Mouse (Mus musculus) myocyte (in vitro differentiated cells): Measurements from ENCODE around the gene Kcna4. TPM values are rescaled to one million over a fixed set of nuclear protein-coding genes. Genes with fewer than 3 reads are reported as not detected.

Experiments
- H3K27me3 ChIP-seq: one replicate; pipeline ENCODE4 v1.6.1; 2011; ENCODE audit not compliant: control insufficient read depth, insufficient read depth, insufficient read length
- H3K36me3 ChIP-seq: one replicate; pipeline ENCODE4 v1.6.1; 2011; ENCODE audit not compliant: control insufficient read depth, insufficient read depth
- H3K4me2 ChIP-seq: one replicate; pipeline ENCODE4 v1.6.1; 2011; ENCODE audit warnings: low read depth, control low read depth
- H3K4me3 ChIP-seq: one replicate; pipeline ENCODE4 v1.5.1; 2011; ENCODE audit warnings: mild to moderate bottlenecking, control low read depth, moderate library complexity
- H3K79me2 ChIP-seq: one replicate; pipeline ENCODE4 v1.6.1; 2011; ENCODE audit not compliant: control insufficient read depth, insufficient read depth
- H3ac ChIP-seq: one replicate; pipeline ENCODE4 v1.6.1; 2011; ENCODE audit not compliant: control insufficient read depth, insufficient read length
- CEBPB ChIP-seq: IDR thresholded peaks from 2 replicates; pipeline ENCODE4 v1.6.1; 2011; ENCODE audit warnings: mild to moderate bottlenecking, moderate library complexity; ENCODE audit not compliant: poor library complexity, insufficient read depth, severe bottlenecking
- E2F4 ChIP-seq: IDR thresholded peaks from one replicate; pipeline ENCODE4 v1.6.1; 2011; ENCODE audit warnings: mild to moderate bottlenecking, control low read depth, moderate library complexity; ENCODE audit not compliant: insufficient read depth
- MAX ChIP-seq: IDR thresholded peaks from one replicate; pipeline ENCODE4 v1.6.1; 2011; ENCODE audit warnings: low read depth, mild to moderate bottlenecking, control low read depth
- MYOD1 ChIP-seq, 3 experiments: IDR thresholded peaks; one replicate each; pipeline ENCODE4 v1.6.1; 2011; ENCODE audit warnings: control low read depth in 2 of 3, low read depth in 2 of 3, mild to moderate bottlenecking in 2 of 3, moderate library complexity in 1 of 3; ENCODE audit not compliant: insufficient read length in 2 of 3, control insufficient read depth in 1 of 3
- MYOG ChIP-seq, 3 experiments: IDR thresholded peaks; one replicate each; pipeline ENCODE4 v1.6.1; 2011; ENCODE audit warnings: control low read depth in 2 of 3, low read depth in 2 of 3, mild to moderate bottlenecking in 2 of 3; ENCODE audit not compliant: insufficient read length in 2 of 3, control insufficient read depth in 1 of 3, insufficient read depth in 1 of 3
- POLR2A ChIP-seq: IDR thresholded peaks from one replicate; pipeline ENCODE4 v1.6.1; 2011; ENCODE audit warnings: low read depth, mild to moderate bottlenecking, control low read depth, moderate library complexity; ENCODE audit not compliant: insufficient read length
- POLR2AphosphoS2 ChIP-seq: IDR thresholded peaks from one replicate; pipeline ENCODE4 v1.6.1; 2011; ENCODE audit warnings: low read depth, control low read depth; ENCODE audit not compliant: insufficient read length
- REST ChIP-seq: IDR thresholded peaks from one replicate; pipeline ENCODE4 v1.6.1; 2011; ENCODE audit warnings: mild to moderate bottlenecking, control low read depth, moderate library complexity; ENCODE audit not compliant: insufficient read depth, insufficient read length
- SRF ChIP-seq: IDR thresholded peaks from one replicate; pipeline ENCODE4 v1.6.1; 2011; ENCODE audit warnings: low read depth; ENCODE audit not compliant: control insufficient read depth, insufficient read length
- TCF12 ChIP-seq: IDR thresholded peaks from one replicate; pipeline ENCODE4 v1.6.1; 2011; ENCODE audit warnings: mild to moderate bottlenecking, control low read depth; ENCODE audit not compliant: poor library complexity, insufficient read depth, severe bottlenecking
- TCF3 ChIP-seq: IDR thresholded peaks from one replicate; pipeline ENCODE4 v1.6.1; 2011; ENCODE audit warnings: low read depth, control low read depth; ENCODE audit not compliant: insufficient read length
- USF1 ChIP-seq: IDR thresholded peaks from one replicate; pipeline ENCODE4 v1.6.1; 2011; ENCODE audit warnings: low read depth, mild to moderate bottlenecking, control low read depth, moderate library complexity
- polyA plus RNA-seq: library from polyadenylated mRNA; unstranded; fragments of >200 nt; fragmentation: generic; extraction: Trizol; gene quantifications from one replicate; pipeline ENCODE4 v1.2.1, GENCODE M21; 2012; ENCODE audit warnings: missing spikeins

Gene Kcna4
- 0.02 TPM for polyA plus RNA-seq

GRCm38 (mm10) chr2:107289990-107290696 is at the start of gene Kcna4:
Gene Kcna4 (plus strand): TSS chr2:107290639.
- no peak within 1 kb of the TSS for H3K4me3 ChIP-seq
- no peaks in the 10 kb centered on the region for H3K36me3 ChIP-seq
- H3K27me3 ChIP-seq = no peaks in the 10 kb centered on the region

GRCm38 (mm10) chr2:107258091-107258490 is 32.3 kb upstream of the Kcna4 start:
- TF ChIP-seq MYOD1 (IDR thresholded peaks at IDR 0.05; ENCODE audit: control insufficient read depth in 1 of 3, insufficient read length in 2 of 3, low read depth in 2 of 3) = no peak
- no peak for TF ChIP-seq CEBPB
- TF ChIP-seq POLR2AphosphoS2 = no peak
- TF ChIP-seq USF1 = no peak
- no peak for TF ChIP-seq SRF
- no peak for TF ChIP-seq MYOG (IDR thresholded peaks at IDR 0.05; ENCODE audit: control insufficient read depth in 1 of 3, insufficient read depth in 1 of 3, insufficient read length in 2 of 3, low read depth in 2 of 3)
- TF ChIP-seq E2F4 = no peak
- no peaks in the 10 kb centered on the region for H3K36me3 ChIP-seq
- H3K27me3 ChIP-seq = no peaks in the 10 kb centered on the region
- H3K79me2 ChIP-seq = no peaks in the 10 kb centered on the region
- no peak overlapping the region for H3ac ChIP-seq
- no peak overlapping the region for H3K4me3 ChIP-seq
- no peak overlapping the region for H3K4me2 ChIP-seq

More at GRCm38 (mm10) chr2:107289990-107290696, at the start of gene Kcna4:
- Histone ChIP-seq H3K79me2 (no peaks in the 10 kb centered on the region), H3K4me2 (peak within 1 kb of the TSS; percentile 74), H3ac (no peak within 1 kb of the TSS)
- no peak for TF ChIP-seq POLR2AphosphoS2
- no peak for TF ChIP-seq E2F4
- TF ChIP-seq REST = no peak
- no peak for TF ChIP-seq SRF
- TF ChIP-seq USF1 = no peak
- no peak for TF ChIP-seq MAX
- TF ChIP-seq TCF12 = no peak
- TF ChIP-seq TCF3 = no peak
- no peak for TF ChIP-seq CEBPB
- TF ChIP-seq MYOD1 (IDR thresholded peaks at IDR 0.05; ENCODE audit: control insufficient read depth in 1 of 3, insufficient read length in 2 of 3, low read depth in 2 of 3) = no peak
- no peak for TF ChIP-seq POLR2A
- no peak for TF ChIP-seq MYOG (IDR thresholded peaks at IDR 0.05; ENCODE audit: control insufficient read depth in 1 of 3, insufficient read depth in 1 of 3, insufficient read length in 2 of 3, low read depth in 2 of 3)

- no peak overlapping the region for H3ac ChIP-seq
- no peaks in the 10 kb centered on the region for H3K79me2 ChIP-seq
- no peaks in the 10 kb centered on the region for H3K27me3 ChIP-seq
Observed at GRCm38 (mm10) chr2:107266251-107266650, 24.2 kb upstream of the Kcna4 start.

GRCm38 (mm10) chr2:107270050-107270449 is 20.4 kb upstream of the Kcna4 start:
- no peaks in the 10 kb centered on the region for H3K79me2 ChIP-seq
- H3ac ChIP-seq = no peak overlapping the region
- TF ChIP-seq REST = no peak
- no peak for TF ChIP-seq MYOG (IDR thresholded peaks at IDR 0.05; ENCODE audit: control insufficient read depth in 1 of 3, insufficient read depth in 1 of 3, insufficient read length in 2 of 3, low read depth in 2 of 3)
- no peak for TF ChIP-seq SRF
- TF ChIP-seq POLR2AphosphoS2 = no peak
- no peak for TF ChIP-seq MYOD1 (IDR thresholded peaks at IDR 0.05; ENCODE audit: control insufficient read depth in 1 of 3, insufficient read length in 2 of 3, low read depth in 2 of 3)
- no peak for TF ChIP-seq TCF12
- TF ChIP-seq TCF3 = no peak
- no peak for TF ChIP-seq E2F4
- TF ChIP-seq POLR2A = no peak
- no peak for TF ChIP-seq CEBPB
- TF ChIP-seq USF1 = no peak
- no peak for TF ChIP-seq MAX
- no peaks in the 10 kb centered on the region for H3K27me3 ChIP-seq
- no peaks in the 10 kb centered on the region for H3K36me3 ChIP-seq
- H3K4me3 ChIP-seq = no peak overlapping the region
- no peak overlapping the region for H3K4me2 ChIP-seq

More at GRCm38 (mm10) chr2:107266251-107266650, 24.2 kb upstream of the Kcna4 start:
- Histone ChIP-seq H3K36me3 (no peaks in the 10 kb centered on the region), H3K4me2 (no peak overlapping the region), H3K4me3 (no peak overlapping the region)
- TF ChIP-seq CEBPB (no peak), TCF12 (no peak), POLR2A (no peak), SRF (no peak)

GRCm38 (mm10) chr2:107290697-107291019 is 219 bp downstream of the Kcna4 start:
- TF ChIP-seq TCF12 = no peak
- Histone ChIP-seq H3K27me3 (no peaks in the 10 kb centered on the region), H3K79me2 (no peaks in the 10 kb centered on the region), H3K4me2 (peak overlapping the region; percentile 74), H3K4me3 (no peak overlapping the region), H3K36me3 (no peaks in the 10 kb centered on the region), H3ac (no peak overlapping the region)
